Mouse (Mus musculus): Measurements from ENCODE around the gene Ankmy2. TPM values are rescaled to one million over a fixed set of nuclear protein-coding genes. Genes with fewer than 3 reads are reported as not detected.

Gene Ankmy2
- polyA plus RNA-seq (2017; shearing (Covaris generic)): 55.8 TPM

DNA sequence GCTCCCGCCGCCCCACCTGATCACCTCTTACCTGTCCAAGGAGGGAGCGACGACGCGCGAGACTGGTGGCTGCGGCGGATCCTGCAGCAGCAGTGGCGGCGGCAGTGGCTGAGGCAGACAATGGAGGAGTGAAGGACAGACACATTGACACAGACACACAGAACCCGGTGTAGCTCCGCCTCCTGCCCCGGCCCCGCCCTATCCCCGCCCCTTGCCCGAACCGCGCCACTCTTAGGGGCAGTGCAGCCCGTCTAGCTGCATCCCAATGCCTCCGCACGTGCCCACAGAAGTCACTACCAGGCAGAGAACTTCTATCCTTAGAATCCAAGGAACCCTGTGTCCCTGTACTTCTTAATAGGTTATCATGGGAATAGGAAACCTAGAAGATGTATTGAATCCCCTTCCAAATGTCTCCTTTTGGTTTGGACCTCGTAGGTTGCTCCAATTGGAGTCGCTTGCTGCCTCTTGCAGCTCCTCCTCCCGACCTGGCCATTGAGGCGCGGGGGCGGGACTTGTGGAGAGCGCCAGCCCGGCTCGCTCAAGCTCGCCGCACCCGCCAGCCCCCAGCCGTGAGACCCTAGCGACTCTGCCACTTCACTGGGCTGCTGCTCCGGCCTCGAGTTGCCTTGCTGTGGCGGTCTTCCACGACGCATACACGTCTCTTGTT is at the start of gene Ankmy2:
Gene Ankmy2, plus strand, starts transcription at position 478 of the 667 bp plus-strand sequence.

DNA sequence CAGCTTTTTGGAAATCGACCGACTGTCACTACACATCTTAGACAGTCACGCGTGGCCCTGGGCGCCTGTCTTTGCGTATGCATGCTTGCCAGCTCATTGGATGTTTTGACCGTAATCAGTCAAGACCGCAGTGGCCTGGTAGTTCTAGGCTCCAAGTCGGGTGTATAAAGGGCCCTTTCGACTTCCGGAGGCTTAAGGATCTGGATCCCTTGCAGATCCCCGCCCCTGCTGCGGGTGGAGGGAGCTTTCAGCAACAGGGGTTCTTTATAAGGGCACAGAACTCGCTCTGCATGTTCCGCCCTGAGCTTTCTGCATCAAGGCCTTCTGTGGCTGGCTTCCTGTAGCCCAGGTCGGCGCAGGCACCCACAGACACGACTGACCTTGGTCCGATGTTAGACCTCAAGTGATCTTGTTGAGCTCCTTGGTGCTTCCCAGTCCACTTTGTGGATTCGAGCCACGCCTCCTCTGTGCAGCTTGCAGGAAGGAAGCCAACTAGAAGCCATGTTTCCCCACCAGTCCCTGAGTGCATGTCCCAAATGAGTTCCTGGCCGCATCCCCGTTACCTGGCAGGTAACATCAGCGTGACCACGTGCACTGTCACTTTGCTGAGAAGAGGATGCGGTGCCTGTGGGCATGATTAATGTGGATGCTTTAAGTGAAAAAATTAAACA is 859 bp downstream of the Ankmy2 start, which contains the start of gene Bzw2:
Gene Bzw2, minus strand, starts transcription at position 443 of the 671 bp plus-strand sequence.

Other genes with a start within 250 kb of the Ankmy2 start
- gene Agr3, start 231.5 kb upstream of the Ankmy2 start, polyA plus RNA-seq (2017; shearing (Covaris generic)): 0.37 TPM
- not detected for gene Agr2, start 164.2 kb upstream of the Ankmy2 start, polyA plus RNA-seq (2017; shearing (Covaris generic))
- gene Tspan13, start 114.6 kb upstream of the Ankmy2 start, polyA plus RNA-seq (2017; shearing (Covaris generic)): 439 TPM
- gene Bzw2, start 966 bp downstream of the Ankmy2 start, polyA plus RNA-seq (2017; shearing (Covaris generic)): 200 TPM
- gene Lrrc72, start 96.3 kb downstream of the Ankmy2 start, polyA plus RNA-seq (2017; shearing (Covaris generic)): not detected
- 30.4 TPM for gene Sostdc1, start 157.0 kb downstream of the Ankmy2 start, polyA plus RNA-seq (2017; shearing (Covaris generic))
- 3.8 TPM for gene Ispd, start 224.3 kb downstream of the Ankmy2 start, polyA plus RNA-seq (2017; shearing (Covaris generic))
- gene D630036H23Rik, start 225.1 kb downstream of the Ankmy2 start, polyA plus RNA-seq (2017; shearing (Covaris generic)): not detected